Mouse (Mus musculus) hindbrain, embryonic 14.5 days (tissue): ENCODE measurements around the gene Areg. TPM values are rescaled to one million over a fixed set of nuclear protein-coding genes. Genes with fewer than 3 reads are reported as not detected.

Experiments used
- ATAC-seq: fragments of 200-750 bp; cut with Nextera tagmentation; 2 replicates; pipeline ENCODE4 v1.8.0; 2017; ENCODE audit warnings: moderate number of reproducible peaks, mild to moderate bottlenecking, moderate TSS enrichment, moderate library complexity; ENCODE audit not compliant: low FRiP score
- DNase-seq: peaks from one replicate; pipeline ENCODE4 v3.0.0-alpha.2; 2015; ENCODE audit warnings: low spot score
- H3K27ac ChIP-seq: fragments of 300-500 bp; sonication (generic); 2 replicates; pipeline ENCODE4 v1.5.1; 2014; ENCODE audit warnings: mild to moderate bottlenecking, moderate library complexity
- H3K27me3 ChIP-seq: fragments of 300-500 bp; sonication (generic); 2 replicates; pipeline ENCODE4 v1.6.1; 2014; ENCODE audit warnings: mild to moderate bottlenecking, low read length, mixed read lengths; ENCODE audit not compliant: control insufficient read depth, insufficient read depth
- H3K36me3 ChIP-seq: fragments of 300-500 bp; sonication (generic); replicated peaks from 2 replicates; pipeline ENCODE4 v1.6.1; 2014; ENCODE audit not compliant: control insufficient read depth, insufficient read depth
- H3K4me1 ChIP-seq: fragments of 300-500 bp; sonication (generic); replicated peaks from 2 replicates; pipeline ENCODE4 v1.6.1; 2014; ENCODE audit warnings: antibody characterized with exemption, low read length, mixed read lengths; ENCODE audit not compliant: control insufficient read depth, insufficient read depth
- H3K4me2 ChIP-seq: fragments of 300-500 bp; sonication (generic); replicated peaks from 2 replicates; pipeline ENCODE4 v1.6.1; 2014; ENCODE audit warnings: mild to moderate bottlenecking, moderate library complexity
- H3K4me3 ChIP-seq: fragments of 300-500 bp; sonication (generic); replicated peaks from 2 replicates; pipeline ENCODE4 v1.5.1; 2014; ENCODE audit warnings: mild to moderate bottlenecking, low read length
- H3K9ac ChIP-seq: fragments of 300-500 bp; sonication (generic); 2 replicates; pipeline ENCODE4 v1.6.1; 2014
- H3K9me3 ChIP-seq: fragments of 300-500 bp; sonication (generic); 2 replicates; pipeline ENCODE4 v1.6.1; 2016; ENCODE audit warnings: low read length; ENCODE audit not compliant: control insufficient read depth
- WGBS: fragments of 180-500 bp; shearing (Covaris S2); extraction: QIAGEN DNeasy Blood & Tissue Kit; methylation state at CpG from one replicate; pipeline ENCODE4 v1.1.7; 2014; 5-methylcytosine and 5-hydroxymethylcytosine counted together
- polyA plus RNA-seq: library from polyadenylated mRNA; unstranded; fragments of >200 nt; fragmentation: Nextera tagmentation; extraction: Ambion mirVana; gene quantifications from 2 replicates; pipeline ENCODE4 v1.2.1, GENCODE M21; 2014

Areg gene
- 0.27 and 0.34 TPM in 2 replicates for polyA plus RNA-seq

GRCm38 (mm10) chr5:91139446-91139873 lies at the start of gene Areg:
Areg (plus strand) TSS chr5:91139599.
- Histone ChIP-seq H3K27ac (no peak within 1 kb of the TSS), H3K27me3 (peaks cover 23% of the 10 kb centered on the region), H3K9me3 (no peaks in the 10 kb centered on the region), H3K4me1 (no peaks in the 10 kb centered on the region), H3K36me3 (no peaks in the 10 kb centered on the region), H3K4me3 (peak within 1 kb of the TSS; percentile 66), H3K9ac (peak within 1 kb of the TSS; percentile 57), H3K4me2 (peak within 1 kb of the TSS; percentile 94)
- ATAC-seq (peak; percentile 92), DNase-seq (peak; percentile 55)
- under 1% methylated on average over 44 of the region's 44 CpGs for WGBS

- no peaks in the 10 kb centered on the region for H3K9me3 ChIP-seq
These were observed 49.1 kb upstream of the Areg start for GRCm38 (mm10) chr5:91090301-91090700.

GRCm38 (mm10) chr5:91097911-91098614 lies 41.3 kb upstream of the Areg start:
- Histone ChIP-seq H3K27ac (no peak overlapping the region), H3K4me3 (no peak overlapping the region), H3K9me3 (no peaks in the 10 kb centered on the region), H3K4me2 (no peak overlapping the region), H3K27me3 (no peaks in the 10 kb centered on the region), H3K36me3 (no peaks in the 10 kb centered on the region), H3K9ac (no peak overlapping the region), H3K4me1 (no peaks in the 10 kb centered on the region)
- ATAC-seq: no peak
- DNase-seq: no peak
- 92% methylated on average over 10 of the region's 10 CpGs for WGBS

More at GRCm38 (mm10) chr5:91090301-91090700, 49.1 kb upstream of the Areg start:
- H3K9ac ChIP-seq: no peak overlapping the region
- H3K4me1 ChIP-seq: no peaks in the 10 kb centered on the region
- H3K4me2 ChIP-seq: no peak overlapping the region
- DNase-seq (no peak), ATAC-seq (no peak)
- H3K36me3 ChIP-seq: no peaks in the 10 kb centered on the region
- WGBS: 87% methylated on average over 3 of the region's 3 CpGs
- no peak overlapping the region for H3K27ac ChIP-seq
- no peak overlapping the region for H3K4me3 ChIP-seq
- no peaks in the 10 kb centered on the region for H3K27me3 ChIP-seq

GRCm38 (mm10) chr5:91101742-91102141 lies 37.7 kb upstream of the Areg start:
- Histone ChIP-seq H3K4me1 (no peaks in the 10 kb centered on the region), H3K27ac (no peak overlapping the region), H3K27me3 (no peaks in the 10 kb centered on the region), H3K4me3 (no peak overlapping the region), H3K9ac (no peak overlapping the region), H3K4me2 (no peak overlapping the region), H3K36me3 (no peaks in the 10 kb centered on the region), H3K9me3 (no peaks in the 10 kb centered on the region)
- 93% methylated on average over 5 of the region's 5 CpGs for WGBS
- ATAC-seq (no peak), DNase-seq (no peak)

- H3K4me1 ChIP-seq: no peaks in the 10 kb centered on the region
- H3K4me3 ChIP-seq: no peak overlapping the region
- no peaks in the 10 kb centered on the region for H3K27me3 ChIP-seq
- no peak overlapping the region for H3K9ac ChIP-seq
- DNase-seq (peak; percentile 26), ATAC-seq (no peak)
- 79% methylated on average over 7 of the region's 7 CpGs for WGBS
- H3K36me3 ChIP-seq: no peaks in the 10 kb centered on the region
- no peak overlapping the region for H3K27ac ChIP-seq
- H3K4me2 ChIP-seq: no peak overlapping the region
- H3K9me3 ChIP-seq: no peaks in the 10 kb centered on the region
These were observed 35.3 kb upstream of the Areg start for GRCm38 (mm10) chr5:91103943-91104665.

- Histone ChIP-seq H3K27me3 (no peaks in the 10 kb centered on the region), H3K36me3 (no peaks in the 10 kb centered on the region), H3K27ac (no peak overlapping the region), H3K4me3 (no peak overlapping the region), H3K9ac (no peak overlapping the region), H3K4me2 (no peak overlapping the region), H3K9me3 (no peaks in the 10 kb centered on the region), H3K4me1 (no peaks in the 10 kb centered on the region)
- 70% methylated on average over 5 of the region's 5 CpGs for WGBS
- ATAC-seq: no peak
- DNase-seq: no peak
These were observed 33.2 kb upstream of the Areg start for GRCm38 (mm10) chr5:91106248-91106647.

GRCm38 (mm10) chr5:91110023-91110670 lies 29.3 kb upstream of the Areg start:
- DNase-seq (no peak), ATAC-seq (no peak)
- 94% methylated on average over 6 of the region's 6 CpGs for WGBS
- Histone ChIP-seq H3K27ac (no peak overlapping the region), H3K27me3 (no peaks in the 10 kb centered on the region), H3K4me3 (no peak overlapping the region), H3K36me3 (no peaks in the 10 kb centered on the region), H3K9me3 (no peaks in the 10 kb centered on the region), H3K9ac (no peak overlapping the region), H3K4me2 (no peak overlapping the region), H3K4me1 (no peaks in the 10 kb centered on the region)

- no peak for ATAC-seq
- DNase-seq: no peak
These were observed 28.4 kb upstream of the Areg start for GRCm38 (mm10) chr5:91111019-91111418.

GRCm38 (mm10) chr5:91113967-91114366 lies 25.4 kb upstream of the Areg start:
- ATAC-seq (no peak), DNase-seq (no peak)
- Histone ChIP-seq H3K4me3 (no peak overlapping the region), H3K27ac (no peak overlapping the region), H3K9ac (no peak overlapping the region), H3K36me3 (no peaks in the 10 kb centered on the region), H3K4me2 (no peak overlapping the region), H3K4me1 (no peaks in the 10 kb centered on the region), H3K9me3 (no peaks in the 10 kb centered on the region), H3K27me3 (no peaks in the 10 kb centered on the region)
- 86% methylated on average over 2 of the region's 2 CpGs for WGBS

More at GRCm38 (mm10) chr5:91111019-91111418, 28.4 kb upstream of the Areg start:
- H3K27me3 ChIP-seq: no peaks in the 10 kb centered on the region
- WGBS: 76% methylated on average over 8 of the region's 8 CpGs
- no peak overlapping the region for H3K9ac ChIP-seq
- no peak overlapping the region for H3K27ac ChIP-seq
- H3K4me1 ChIP-seq: no peaks in the 10 kb centered on the region
- H3K4me3 ChIP-seq: no peak overlapping the region
- no peaks in the 10 kb centered on the region for H3K36me3 ChIP-seq
- no peaks in the 10 kb centered on the region for H3K9me3 ChIP-seq
- H3K4me2 ChIP-seq: no peak overlapping the region
